ENCODE assay signal across 10 mouse cellular contexts in the genomic region with DNA sequence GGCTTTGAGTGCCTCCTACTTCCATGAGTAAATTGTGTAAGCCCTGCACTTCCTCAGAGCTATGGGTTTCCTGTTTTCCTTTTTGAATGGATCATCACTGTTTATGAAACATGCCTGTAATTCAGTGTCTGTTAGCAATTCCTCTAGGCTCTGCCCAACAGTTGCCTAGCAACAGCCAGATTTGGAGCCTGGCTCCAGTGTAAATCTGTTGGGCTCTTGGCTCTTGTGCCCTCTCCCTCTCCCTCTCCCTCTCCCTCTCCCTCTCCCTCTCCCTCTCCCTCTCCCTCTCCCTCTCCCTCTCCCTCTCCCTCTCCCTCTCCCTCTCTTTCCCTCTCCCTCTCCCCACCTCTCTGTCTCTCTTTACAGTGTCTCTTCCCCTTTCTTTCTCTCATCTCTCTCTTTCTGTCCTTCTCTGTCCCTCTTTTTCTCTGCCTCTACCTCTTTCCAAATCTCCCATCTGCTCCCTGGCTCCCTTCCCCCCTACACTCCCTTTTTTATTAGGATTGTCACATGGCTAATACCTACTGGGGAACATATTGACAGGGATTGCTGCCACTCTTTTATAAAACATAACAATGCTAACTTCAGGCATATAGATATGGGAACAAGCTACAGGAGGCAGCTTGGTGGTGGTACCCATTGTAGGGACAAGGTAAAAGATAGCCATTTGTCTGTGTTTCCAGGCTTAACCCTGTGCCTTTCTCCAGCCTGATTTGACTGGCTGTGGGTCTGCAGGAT. TPM values are rescaled to one million over a fixed set of nuclear protein-coding genes. Genes with fewer than 3 reads are reported as not detected.
DNase-seq lines count a peak whose midpoint lies in the region; ATAC-seq and TF ChIP-seq lines count a peak whose summit lies in the region.
"Had no signal": no experiment of that assay in that cellular context is flagged by ENCODE, and none has a peak within 500 bp of the region (broad histone marks: within the 10 kb centered on the region; RNA-seq: fewer than 3 reads in every experiment).

No protein-coding gene starts in this region.

- DNase-seq in heart, postnatal 0 days (ENCODE audit: low spot score): peak; percentile 24
- DNase-seq in cerebellum, adult 9-10 months: peak; percentile 78
- DNase-seq in hindbrain, postnatal 0 days (ENCODE audit: low spot score): peak; percentile 88
- peak; percentile 60 for DNase-seq in lung, postnatal 25 days (ENCODE audit: low spot score)
- DNase-seq in urinary bladder, postnatal 25 days (ENCODE audit: low spot score): no peak

- TF ChIP-seq EP300 in heart, postnatal 0 days (IDR thresholded peaks at IDR 0.05; ENCODE audit: low read depth): no peak

- H3K9ac ChIP-seq in heart, postnatal 0 days (replicated peaks; ENCODE audit: low read depth, low read length): no peak overlapping the region
- no peak overlapping the region for H3K9ac ChIP-seq in heart, embryonic 12.5 days
- H3K9ac ChIP-seq in hindbrain, postnatal 0 days (replicated peaks; ENCODE audit: low read length): no peak overlapping the region
- no peak overlapping the region for H3K9ac ChIP-seq in stomach, embryonic 14.5 days (replicated peaks; ENCODE audit: low read depth, low read length)
- H3K9ac ChIP-seq: heart, embryonic 13.5 days had no signal

- no peak for ATAC-seq in heart, postnatal 0 days (ENCODE audit: insufficient read depth, low read depth)
- ATAC-seq in heart, embryonic 12.5 days (ENCODE audit: insufficient number of reproducible peaks, low FRiP score): no peak
- peak; percentile 93 for ATAC-seq in hindbrain, postnatal 0 days
- peak; percentile 47; the same call in 1 of the 2 replicates for ATAC-seq in stomach, embryonic 14.5 days (ENCODE audit: insufficient number of reproducible peaks, insufficient read depth, low FRiP score, low read depth)
- no peak for ATAC-seq in erythroid progenitor cell, adult 5-6 weeks (replicated peaks; ENCODE audit: low FRiP score, poor library complexity, severe bottlenecking)

- no peak overlapping the region for H3K4me2 ChIP-seq in heart, postnatal 0 days (ENCODE audit: low read depth, low read length)
- H3K4me2 ChIP-seq in heart, embryonic 12.5 days: no peak overlapping the region
- H3K4me2 ChIP-seq in hindbrain, postnatal 0 days (ENCODE audit: low read depth, low read length): no peak overlapping the region
- H3K4me2 ChIP-seq in stomach, embryonic 14.5 days (replicated peaks; ENCODE audit: low read depth, low read length): no peak overlapping the region
- H3K4me2 ChIP-seq: heart, embryonic 13.5 days had no signal

- no peak for TF ChIP-seq CTCF in heart, postnatal 0 days (IDR thresholded peaks at IDR 0.05; ENCODE audit: low read depth)
- TF ChIP-seq CTCF in hindbrain, postnatal 0 days (IDR thresholded peaks at IDR 0.05; ENCODE audit: low read depth): no peak

- no peak overlapping the region for H3K27ac ChIP-seq in heart, postnatal 0 days (ENCODE audit: low read depth)
- H3K27ac ChIP-seq in heart, embryonic 12.5 days (ENCODE audit: poor library complexity, severe bottlenecking): no peak overlapping the region
- H3K27ac ChIP-seq in hindbrain, postnatal 0 days: peak overlapping the region; percentile 82
- peak overlapping the region; percentile 72; the same call in 1 of the 2 replicates for H3K27ac ChIP-seq in stomach, embryonic 14.5 days (ENCODE audit: low read length)
- H3K27ac ChIP-seq: heart, embryonic 13.5 days had no signal

- no peaks in the 10 kb centered on the region for H3K27me3 ChIP-seq in heart, postnatal 0 days (ENCODE audit: control insufficient read depth, insufficient read depth, low read length)
- no peaks in the 10 kb centered on the region for H3K27me3 ChIP-seq in heart, embryonic 12.5 days (replicated peaks)
- no peaks in the 10 kb centered on the region for H3K27me3 ChIP-seq in hindbrain, postnatal 0 days (ENCODE audit: insufficient read depth, low read length)
- no peaks in the 10 kb centered on the region for H3K27me3 ChIP-seq in stomach, embryonic 14.5 days (ENCODE audit: control insufficient read depth, insufficient read depth, low read length)
- H3K27me3 ChIP-seq: heart, embryonic 13.5 days had no signal

- no peaks in the 10 kb centered on the region for H3K9me3 ChIP-seq in heart, postnatal 0 days (replicated peaks; ENCODE audit: control insufficient read depth, low read length)
- peaks cover 9% of the 10 kb centered on the region for H3K9me3 ChIP-seq in heart, embryonic 12.5 days (replicated peaks)
- H3K9me3 ChIP-seq in hindbrain, postnatal 0 days (ENCODE audit: low read length): no peaks in the 10 kb centered on the region
- H3K9me3 ChIP-seq in stomach, embryonic 14.5 days (ENCODE audit: control insufficient read depth, low read depth, low read length): no peaks in the 10 kb centered on the region
- H3K9me3 ChIP-seq: megakaryocyte, embryonic 14.5 days had no signal

- H3K4me3 ChIP-seq in heart, postnatal 0 days (ENCODE audit: low read depth, low read length): no peak overlapping the region
- no peak overlapping the region for H3K4me3 ChIP-seq in heart, embryonic 12.5 days
- no peak overlapping the region for H3K4me3 ChIP-seq in hindbrain, postnatal 0 days (ENCODE audit: low read length)
- no peak overlapping the region for H3K4me3 ChIP-seq in stomach, embryonic 14.5 days (ENCODE audit: low read depth, low read length)
- H3K4me3 ChIP-seq: heart, embryonic 13.5 days; megakaryocyte, embryonic 14.5 days had no signal

- H3K36me3 ChIP-seq in heart, postnatal 0 days (replicated peaks; ENCODE audit: control insufficient read depth, insufficient read depth, low read length): no peaks in the 10 kb centered on the region
- no peaks in the 10 kb centered on the region for H3K36me3 ChIP-seq in heart, embryonic 12.5 days
- H3K36me3 ChIP-seq in hindbrain, postnatal 0 days (ENCODE audit: insufficient read depth, low read length): no peaks in the 10 kb centered on the region
- no peaks in the 10 kb centered on the region for H3K36me3 ChIP-seq in stomach, embryonic 14.5 days (ENCODE audit: control insufficient read depth, insufficient read depth, low read length)
- H3K36me3 ChIP-seq: heart, embryonic 13.5 days had no signal

- H3K4me1 ChIP-seq in heart, postnatal 0 days (ENCODE audit: control insufficient read depth, insufficient read depth): no peaks in the 10 kb centered on the region; the same call in 1 of the 2 replicates
- H3K4me1 ChIP-seq in heart, embryonic 12.5 days (replicated peaks): peaks cover 7% of the 10 kb centered on the region; the same call in 1 of the 2 replicates
- peaks cover 9% of the 10 kb centered on the region for H3K4me1 ChIP-seq in hindbrain, postnatal 0 days (ENCODE audit: insufficient read depth, low read length)
- H3K4me1 ChIP-seq in stomach, embryonic 14.5 days (ENCODE audit: control insufficient read depth, insufficient read depth, low read length): peaks cover 10% of the 10 kb centered on the region

RNA-seq across cellular contexts. Expression of gene Serpinb1b, which starts 7.5 kb away (rescaled TPM):
- 0.50 TPM in 1 of 2 replicates, not detected in the other for total RNA-seq in heart, postnatal 0 days (2014; rRNA removed; ENCODE audit: low replicate concordance)
- 0.22 TPM in 1 of 2 replicates, not detected in the other for polyA plus RNA-seq in heart, postnatal 0 days (2015; fragmentation: Nextera tagmentation; extraction: Ambion mirVana)
- polyA plus RNA-seq in heart, embryonic 12.5 days (2016; fragmentation: Nextera tagmentation; extraction: Ambion mirVana): not detected in 2 replicates
- 11.2 and 14.2 TPM in 2 replicates for total RNA-seq in hindbrain, postnatal 0 days (2014; rRNA removed)
- 30.6 and 37.9 TPM in 2 replicates for polyA plus RNA-seq in hindbrain, postnatal 0 days (2015; fragmentation: Nextera tagmentation; extraction: Ambion mirVana)
- polyA plus RNA-seq in stomach, embryonic 14.5 days (2014; fragmentation: Nextera tagmentation; extraction: Ambion mirVana): 0.69 and 1.1 TPM in 2 replicates
- not detected in 2 replicates for total RNA-seq in erythroid progenitor cell, adult 5-6 weeks (2015; ENCODE audit: low replicate concordance)
- total RNA-seq in erythroid progenitor cell, adult 5-6 weeks (2017; ENCODE audit: low replicate concordance): not detected in 2 replicates
- polyA plus RNA-seq: heart, embryonic 13.5 days had no signal

RNA-seq across cellular contexts. Expression of gene Serpinb9b, which starts 58.6 kb away (rescaled TPM):
- 0.23 and 0.81 TPM in 2 replicates for total RNA-seq in heart, postnatal 0 days (2014; rRNA removed; ENCODE audit: low replicate concordance)
- 0.33 and 0.36 TPM in 2 replicates for polyA plus RNA-seq in heart, postnatal 0 days (2015; fragmentation: Nextera tagmentation; extraction: Ambion mirVana)
- 1.4 and 2.0 TPM in 2 replicates for polyA plus RNA-seq in heart, embryonic 12.5 days (2016; fragmentation: Nextera tagmentation; extraction: Ambion mirVana)
- not detected in 2 replicates for total RNA-seq in hindbrain, postnatal 0 days (2014; rRNA removed)
- 0.13 and 0.25 TPM in 2 replicates for polyA plus RNA-seq in hindbrain, postnatal 0 days (2015; fragmentation: Nextera tagmentation; extraction: Ambion mirVana)
- polyA plus RNA-seq in stomach, embryonic 14.5 days (2014; fragmentation: Nextera tagmentation; extraction: Ambion mirVana): not detected in 2 replicates
- not detected in 2 replicates for total RNA-seq in erythroid progenitor cell, adult 5-6 weeks (2015; ENCODE audit: low replicate concordance)
- total RNA-seq in erythroid progenitor cell, adult 5-6 weeks (2017; ENCODE audit: low replicate concordance): not detected in 2 replicates

Comparison
In these comparisons a context has a peak if more than half of its experiments do, and no peak if none do; other contexts are left out.
1. ATAC-seq: peak in hindbrain, postnatal 0 days (single experiment) and stomach, embryonic 14.5 days (single experiment); none in heart, postnatal 0 days (single experiment), heart, embryonic 12.5 days (single experiment) and erythroid progenitor cell, adult 5-6 weeks (single experiment).
2. H3K27ac ChIP-seq: peak in hindbrain, postnatal 0 days (single experiment) and stomach, embryonic 14.5 days (single experiment); none in heart, postnatal 0 days (single experiment) and heart, embryonic 12.5 days (single experiment).
3. RNA of gene Serpinb1b, which starts 7.5 kb away (polyA plus RNA-seq): 30.6 to 37.9 TPM in hindbrain, postnatal 0 days; 0.69 to 1.1 TPM in stomach, embryonic 14.5 days, 0.22 TPM in heart, postnatal 0 days and not detected in heart, embryonic 12.5 days; every median in the first group is over 10 times any median in the second.